Mouse (Mus musculus) cerebellum, adult 2 months (tissue): Measurements from ENCODE around the gene Supt16.

Experiments
- CTCF ChIP-seq: fragments of 200-500 bp; IDR thresholded peaks from 2 replicates; pipeline ENCODE4 v1.5.1; 2011; ENCODE audit warnings: low read depth, mild to moderate bottlenecking, control low read depth, low read length, moderate library complexity, borderline replicate concordance; ENCODE audit not compliant: insufficient read depth
- POLR2A ChIP-seq: fragments of 200-500 bp; IDR thresholded peaks from 2 replicates; pipeline ENCODE4 v1.6.1; 2011; ENCODE audit warnings: low read length, control low read depth, borderline replicate concordance; ENCODE audit not compliant: insufficient read depth

DNA sequence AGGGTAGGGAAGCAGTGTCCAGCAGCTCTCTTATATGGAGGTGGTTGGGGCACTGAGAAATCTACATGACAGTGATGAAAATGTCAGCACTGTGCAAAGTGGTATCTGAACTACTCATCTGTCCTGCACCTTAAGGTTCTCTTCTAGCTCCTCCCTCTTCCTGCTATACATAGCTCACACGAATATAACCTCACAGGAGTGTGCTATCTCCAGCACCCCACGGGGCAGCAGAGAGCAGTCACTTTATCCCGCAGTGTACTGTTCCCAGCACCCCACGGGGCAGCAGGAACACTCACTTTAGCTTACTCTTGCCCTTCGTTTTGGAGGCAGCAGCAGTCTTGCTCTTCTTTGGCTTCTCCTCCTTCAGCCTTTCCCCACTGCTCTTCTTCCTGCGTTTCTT, 35.0 kb upstream of the Supt16 start:
- no peak for TF ChIP-seq CTCF
- TF ChIP-seq POLR2A: no peak
